Mouse (Mus musculus): ENCODE measurements around the gene Fam83f. TPM values are rescaled to one million over a fixed set of nuclear protein-coding genes. Genes with fewer than 3 reads are reported as not detected.

Gene Fam83f
- total and polyA plus RNA-seq, 3 experiments: not detected

DNA sequence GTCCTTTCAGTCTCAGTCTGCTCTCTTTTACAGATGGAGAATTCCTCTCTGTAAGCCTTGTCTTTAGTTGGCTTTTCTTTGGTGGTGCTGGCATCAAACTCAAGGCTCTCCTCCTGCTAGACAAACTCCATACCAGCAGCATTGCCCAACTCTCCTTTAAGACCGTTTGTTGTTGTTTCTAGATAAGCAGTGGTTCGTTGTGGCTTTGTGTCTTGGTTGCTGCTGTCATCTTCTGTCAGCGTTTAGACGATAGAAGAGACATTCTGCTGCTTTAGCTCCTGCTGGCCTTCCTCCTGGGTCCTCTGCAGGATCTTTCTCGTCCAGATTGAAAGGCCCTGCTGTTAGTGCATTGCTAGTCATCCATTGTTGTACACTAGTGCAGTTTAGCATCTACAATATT is 77.3 kb downstream of the Fam83f start:
- Histone ChIP-seq H3K4me3 (ENCODE audit: control insufficient read depth in 1 of 2, insufficient read depth in 1 of 2, low read depth in 2 of 2, low read length in 2 of 2) (no peak overlapping the region; a peak in 1 of 4 replicates), H3K9ac (ENCODE audit: control insufficient read depth, low read depth, low read length, poor library complexity, severe bottlenecking) (no peak overlapping the region), H3K4me1 (ENCODE audit: control insufficient read depth in 1 of 2, insufficient read depth in 2 of 2, low read length in 2 of 2) (peaks cover 27 to 35% of the 10 kb centered on the region in 2 experiments), H3K36me3 (ENCODE audit: control insufficient read depth in 1 of 2, insufficient read depth in 2 of 2, low read length in 2 of 2) (peaks cover 0 to 41% of the 10 kb centered on the region in 2 experiments; a peak in 2 of 4 replicates), H3K9me3 (replicated peaks; ENCODE audit: insufficient read depth, low read length) (no peaks in the 10 kb centered on the region), H3K27me3 (ENCODE audit: control insufficient read depth in 1 of 2, insufficient read depth in 2 of 2, low read length in 2 of 2) (no peaks in the 10 kb centered on the region), H3K27ac (ENCODE audit: control insufficient read depth, low read depth, low read length) (peak overlapping the region; percentile 77), H3K79me2 (ENCODE audit: control insufficient read depth, insufficient read depth, low read length, poor library complexity) (no peaks in the 10 kb centered on the region)
- DNase-seq (ENCODE audit: low read depth, low spot score): peak; percentile 84
- TF ChIP-seq JUND (IDR thresholded peaks at IDR 0.05; ENCODE audit: low read depth, low read length): no peak
- TF ChIP-seq SIN3A (IDR thresholded peaks at IDR 0.05; ENCODE audit: low read length): peak; percentile 96
- TF ChIP-seq NRF1 (IDR thresholded peaks at IDR 0.05; ENCODE audit: insufficient read depth, low read depth, low read length, poor library complexity, severe bottlenecking): no peak
- no peak for TF ChIP-seq KAT2A (conservative IDR thresholded peaks at IDR 0.05; ENCODE audit: low read depth, low read length)
- TF ChIP-seq NELFE (IDR thresholded peaks at IDR 0.05; ENCODE audit: low read depth, low read length): no peak
- 0 out of 2 replicates have a peak, but pooled peaks have one; percentile 13 for TF ChIP-seq TBP (IDR thresholded peaks at IDR 0.05; ENCODE audit: low read depth, low read length)
- TF ChIP-seq ZKSCAN1 (IDR thresholded peaks at IDR 0.05; ENCODE audit: low read depth, low read length): no peak
- TF ChIP-seq TCF12 (IDR thresholded peaks at IDR 0.05; ENCODE audit: low read depth, low read length): peak; percentile 79
- TF ChIP-seq USF2 (IDR thresholded peaks at IDR 0.05; ENCODE audit: borderline replicate concordance in 1 of 2, insufficient read depth in 1 of 2, low read depth in 1 of 2, low read length in 2 of 2): no peak
- no peak for TF ChIP-seq MAFK (IDR thresholded peaks at IDR 0.05; ENCODE audit: borderline replicate concordance, low read depth, low read length)
- TF ChIP-seq MYB (IDR thresholded peaks at IDR 0.05; ENCODE audit: low read depth, low read length): peak; percentile 93
- no peak for TF ChIP-seq E2F4 (IDR thresholded peaks at IDR 0.05; ENCODE audit: borderline replicate concordance, low read depth, low read length)
- TF ChIP-seq GATA1 (IDR thresholded peaks at IDR 0.05; ENCODE audit: low read depth, low read length): peak; percentile 86
- peak; percentile 88 for TF ChIP-seq RCOR1 (IDR thresholded peaks at IDR 0.05; ENCODE audit: low read depth, low read length)
- no peak for TF ChIP-seq USF1 (IDR thresholded peaks at IDR 0.05; ENCODE audit: low read depth, low read length)
- no peak for TF ChIP-seq CHD1 (IDR thresholded peaks at IDR 0.05; ENCODE audit: low read depth, low read length)
- TF ChIP-seq CHD2 (IDR thresholded peaks at IDR 0.05; ENCODE audit: low read length): no peak
- TF ChIP-seq CTCF (IDR thresholded peaks at IDR 0.05 in 2 of 3, conservative IDR thresholded peaks at IDR 0.05 in 1 of 3; ENCODE audit: control insufficient read depth in 1 of 3, insufficient read depth in 1 of 3, low read depth in 2 of 3, low read length in 3 of 3, poor library complexity in 1 of 3, severe bottlenecking in 1 of 3): no peak
- TF ChIP-seq MYC (IDR thresholded peaks at IDR 0.05; ENCODE audit: low read depth, low read length): no peak
- no peak for TF ChIP-seq RAD21 (IDR thresholded peaks at IDR 0.05; ENCODE audit: low read depth, low read length)
- no peak for TF ChIP-seq HCFC1 (IDR thresholded peaks at IDR 0.05; ENCODE audit: low read depth, low read length)
- peak; percentile 54 for TF ChIP-seq TAL1 (IDR thresholded peaks at IDR 0.05; ENCODE audit: low read length)
- peak; percentile 72; the same call in 1 of the 2 replicates for TF ChIP-seq ETS1 (IDR thresholded peaks at IDR 0.05; ENCODE audit: low read depth, low read length)
- TF ChIP-seq GABPA (IDR thresholded peaks at IDR 0.05; ENCODE audit: low read depth, low read length): peak; percentile 27; the same call in 1 of the 2 replicates
- TF ChIP-seq EP300 (IDR thresholded peaks at IDR 0.05; ENCODE audit: low read depth in 1 of 2, low read length in 2 of 2): peak; percentile 77 to 94; a peak in 3 of 4 replicates
- TF ChIP-seq POLR2A (IDR thresholded peaks at IDR 0.05; ENCODE audit: control insufficient read depth in 1 of 2, insufficient read depth in 1 of 2, low read depth in 1 of 2, low read length in 2 of 2, poor library complexity in 1 of 2): no peak
- TF ChIP-seq POLR2AphosphoS5 (IDR thresholded peaks at IDR 0.05; ENCODE audit: borderline replicate concordance, low read depth, low read length): no peak
- TF ChIP-seq SMC3 (IDR thresholded peaks at IDR 0.05; ENCODE audit: low read depth, low read length): no peak
- no peak; the same call in 1 of the 2 replicates for TF ChIP-seq BHLHE40 (IDR thresholded peaks at IDR 0.05; ENCODE audit: borderline replicate concordance, low read depth, low read length)
- TF ChIP-seq MEF2A (IDR thresholded peaks at IDR 0.05; ENCODE audit: extremely low read depth, insufficient replicate concordance, low read depth, low read length, poor library complexity, severe bottlenecking): no peak
- no peak for TF ChIP-seq UBTF (IDR thresholded peaks at IDR 0.05; ENCODE audit: borderline replicate concordance, insufficient read depth, low read depth, low read length)
- no peak for TF ChIP-seq ZMIZ1 (IDR thresholded peaks at IDR 0.05; ENCODE audit: low read depth, low read length)
- TF ChIP-seq ZC3H11A (IDR thresholded peaks at IDR 0.05; ENCODE audit: low read depth, low read length): no peak
- no peak for TF ChIP-seq MAZ (IDR thresholded peaks at IDR 0.05; ENCODE audit: low read depth, low read length)
- no peak for TF ChIP-seq MAX (IDR thresholded peaks at IDR 0.05; ENCODE audit: low read length)
- TF ChIP-seq POLR2AphosphoS2 (IDR thresholded peaks at IDR 0.05; ENCODE audit: low read length): no peak
- no peak for TF ChIP-seq ZNF384 (IDR thresholded peaks at IDR 0.05; ENCODE audit: low read depth, low read length)
- peak; percentile 80; the same call in 1 of the 2 replicates for TF ChIP-seq MXI1 (IDR thresholded peaks at IDR 0.05; ENCODE audit: low read depth, low read length)

All from MEL (cell line).